1 mouse cellular context compared by ENCODE assay signal in the genomic region with DNA sequence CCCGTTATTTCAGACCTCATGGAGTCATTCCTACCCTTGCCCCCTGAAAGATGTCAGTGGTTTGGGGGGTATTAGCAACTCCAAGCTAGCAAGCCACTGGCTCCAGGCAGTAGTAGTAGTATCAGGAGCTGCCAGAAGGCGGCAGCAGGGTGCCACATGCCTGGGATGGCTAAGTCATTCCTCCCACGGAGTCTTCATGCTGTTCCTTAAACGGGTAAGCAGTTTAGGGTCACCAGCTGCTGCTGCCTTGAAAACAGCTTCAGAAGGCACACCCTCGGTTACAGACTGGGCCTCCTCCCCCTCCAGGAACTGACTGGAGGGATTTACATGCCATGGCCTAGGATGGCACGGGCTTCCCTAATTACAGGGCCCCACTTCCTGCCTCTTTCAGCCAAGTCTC.
TF ChIP-seq lines count a peak whose summit lies in the region.

No protein-coding gene starts in this region.

TF ChIP-seq in MEL, 35 proteins besides CTCF, POLR2A, EP300 and RAD21 (continued from another document):
- peak; percentile 58 for TF ChIP-seq MXI1 (IDR thresholded peaks at IDR 0.05; ENCODE audit: low read depth, low read length)
- peak; percentile 71 for TF ChIP-seq SMC3 (IDR thresholded peaks at IDR 0.05; ENCODE audit: low read depth, low read length)
- TF ChIP-seq HCFC1 (IDR thresholded peaks at IDR 0.05; ENCODE audit: low read depth, low read length) = no peak
- 0 out of 2 replicates have a peak, but pooled peaks have one; percentile 26 for TF ChIP-seq BHLHE40 (IDR thresholded peaks at IDR 0.05; ENCODE audit: borderline replicate concordance, low read depth, low read length)
- TF ChIP-seq TBP (IDR thresholded peaks at IDR 0.05; ENCODE audit: low read depth, low read length) = no peak
- peak; percentile 41; the same call in 1 of the 2 replicates for TF ChIP-seq ZC3H11A (IDR thresholded peaks at IDR 0.05; ENCODE audit: low read depth, low read length)
- no peak for TF ChIP-seq POLR2AphosphoS5 (IDR thresholded peaks at IDR 0.05; ENCODE audit: borderline replicate concordance, low read depth, low read length)
- peak; percentile 60; the same call in 1 of the 2 replicates for TF ChIP-seq MAZ (IDR thresholded peaks at IDR 0.05; ENCODE audit: low read depth, low read length)
- peak; percentile 46; the same call in 1 of the 2 replicates for TF ChIP-seq SIN3A (IDR thresholded peaks at IDR 0.05; ENCODE audit: low read length)
